Mouse (Mus musculus): ENCODE measurements around the gene Setd5. TPM values are rescaled to one million over a fixed set of nuclear protein-coding genes. Genes with fewer than 3 reads are reported as not detected.

Gene Setd5
- polyA plus RNA-seq (2012; rRNA removed) = 55.2 and 77.4 TPM in 2 replicates

DNA sequence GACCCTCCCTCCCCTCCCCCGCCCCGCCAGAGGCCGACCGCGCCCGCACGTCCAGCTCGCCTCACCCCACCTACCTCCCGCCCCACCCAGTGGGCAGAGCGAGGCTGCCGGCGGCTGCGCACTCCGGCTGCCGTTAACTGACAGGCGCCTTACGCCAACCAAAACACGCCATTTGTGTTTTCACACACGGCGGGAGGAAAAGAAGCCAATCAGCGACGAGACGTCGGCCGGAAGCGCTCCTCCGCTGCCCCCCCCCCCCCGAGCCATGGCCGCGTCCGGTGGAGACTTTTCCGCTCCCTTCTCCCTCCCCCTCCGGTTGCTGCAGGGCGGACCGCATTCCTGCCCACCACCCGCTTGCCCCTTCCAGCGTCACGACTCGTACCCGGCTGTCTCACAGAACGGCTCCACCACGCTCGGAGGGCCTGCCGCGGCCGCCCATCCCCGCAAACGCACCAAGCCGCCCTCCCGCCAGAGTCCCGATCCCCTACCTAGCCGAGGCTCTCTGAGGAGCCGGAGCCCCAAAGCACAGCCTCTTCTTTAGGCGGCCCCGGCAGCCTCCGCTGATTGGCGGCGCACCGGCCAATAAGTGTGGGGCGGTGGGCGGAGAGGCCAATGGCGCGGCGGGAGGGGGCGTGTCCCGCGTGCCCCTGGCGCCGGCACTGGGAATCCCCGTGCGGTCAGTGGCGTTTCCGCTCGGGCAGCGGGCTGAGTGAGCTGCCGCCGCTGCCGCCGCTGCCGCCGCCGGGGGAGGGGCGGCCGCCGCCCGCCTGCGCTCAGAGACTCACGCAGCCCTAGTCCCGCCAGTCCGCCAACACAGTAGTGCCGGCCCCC lies at the start of gene Setd5:
TSS of gene Setd5 (plus strand) at position 680 of the 831 bp plus-strand sequence.
- peak; percentile 76 for TF ChIP-seq POLR2A (IDR thresholded peaks at IDR 0.05; ENCODE audit: borderline replicate concordance, extremely low read depth, insufficient read depth, insufficient read length, poor library complexity, severe bottlenecking)
- no peak for TF ChIP-seq CTCF (IDR thresholded peaks at IDR 0.05; ENCODE audit: borderline replicate concordance, extremely low read depth, insufficient read depth, insufficient read length)
- DNase-seq (ENCODE audit: low read depth) = peak; percentile 99

DNA sequence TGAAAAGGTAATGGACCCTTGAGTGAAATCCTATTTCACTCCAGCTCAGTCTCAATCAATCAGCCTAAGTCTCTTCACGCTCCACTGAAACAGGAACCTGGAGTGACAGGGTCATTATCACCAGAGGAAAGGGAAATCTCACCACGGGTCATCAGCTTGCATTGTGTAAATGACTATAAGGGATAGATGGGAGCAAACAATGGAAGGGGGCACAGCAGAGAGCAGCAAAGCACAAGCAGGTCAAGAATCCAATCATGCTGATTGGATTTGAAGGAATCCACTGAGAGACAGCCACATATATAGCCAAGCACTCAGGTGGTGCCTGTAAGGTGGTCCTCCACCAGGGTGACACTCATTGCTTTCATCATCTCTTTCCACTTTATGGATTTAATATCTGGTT lies 49.7 kb upstream of the Setd5 start:
- DNase-seq (ENCODE audit: low read depth) = peak; percentile 45
- TF ChIP-seq CTCF (IDR thresholded peaks at IDR 0.05; ENCODE audit: borderline replicate concordance, extremely low read depth, insufficient read depth, insufficient read length) (no peak), POLR2A (IDR thresholded peaks at IDR 0.05; ENCODE audit: borderline replicate concordance, extremely low read depth, insufficient read depth, insufficient read length, poor library complexity, severe bottlenecking) (no peak)

DNA sequence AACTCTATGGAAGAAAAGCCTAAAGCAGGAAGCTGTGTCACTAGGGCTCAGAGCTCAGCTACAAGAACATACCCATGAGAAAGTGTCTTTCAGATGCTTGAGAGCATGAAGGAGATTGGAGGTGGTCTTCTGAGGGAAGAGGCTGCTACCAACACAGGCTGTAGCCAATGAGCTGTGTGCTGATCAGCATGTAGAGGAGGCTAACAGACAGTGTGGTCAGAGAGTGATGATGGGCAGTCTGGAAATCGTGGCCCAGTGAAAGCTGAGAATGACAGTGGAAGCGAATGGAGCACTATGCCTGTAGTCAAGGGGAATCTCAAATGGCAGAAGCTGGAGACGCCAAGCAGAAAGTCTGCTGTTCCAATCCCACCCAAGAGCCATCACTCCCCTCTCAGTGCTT lies 48.2 kb upstream of the Setd5 start:
- no peak for DNase-seq (ENCODE audit: low read depth)

DNA sequence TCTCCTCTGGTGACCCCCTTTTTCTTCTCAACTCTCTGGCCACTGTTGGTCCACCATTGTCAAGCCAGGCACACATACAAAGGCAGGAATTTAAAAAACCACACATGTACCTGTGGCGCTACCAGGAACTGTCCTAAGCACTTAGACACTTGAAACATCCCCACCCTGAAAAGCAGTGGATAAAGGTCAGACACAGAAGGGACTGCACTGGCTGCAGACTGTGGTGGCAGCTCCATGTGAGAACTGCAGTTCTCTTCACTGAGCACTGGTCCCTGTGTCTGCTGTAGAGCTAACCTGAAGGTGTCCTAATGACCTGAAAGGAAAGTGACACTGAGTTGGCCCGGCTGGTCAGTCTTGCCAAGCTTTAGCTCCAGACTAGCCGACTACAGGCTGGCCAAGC lies 46.6 kb upstream of the Setd5 start:
- no peak for TF ChIP-seq CTCF (IDR thresholded peaks at IDR 0.05; ENCODE audit: borderline replicate concordance, extremely low read depth, insufficient read depth, insufficient read length)
- TF ChIP-seq POLR2A (IDR thresholded peaks at IDR 0.05; ENCODE audit: borderline replicate concordance, extremely low read depth, insufficient read depth, insufficient read length, poor library complexity, severe bottlenecking) = no peak
- DNase-seq (ENCODE audit: low read depth) = no peak

More for the DNA sequence above, 48.2 kb upstream of the Setd5 start:
- TF ChIP-seq CTCF (IDR thresholded peaks at IDR 0.05; ENCODE audit: borderline replicate concordance, extremely low read depth, insufficient read depth, insufficient read length) (no peak), POLR2A (IDR thresholded peaks at IDR 0.05; ENCODE audit: borderline replicate concordance, extremely low read depth, insufficient read depth, insufficient read length, poor library complexity, severe bottlenecking) (no peak)

DNA sequence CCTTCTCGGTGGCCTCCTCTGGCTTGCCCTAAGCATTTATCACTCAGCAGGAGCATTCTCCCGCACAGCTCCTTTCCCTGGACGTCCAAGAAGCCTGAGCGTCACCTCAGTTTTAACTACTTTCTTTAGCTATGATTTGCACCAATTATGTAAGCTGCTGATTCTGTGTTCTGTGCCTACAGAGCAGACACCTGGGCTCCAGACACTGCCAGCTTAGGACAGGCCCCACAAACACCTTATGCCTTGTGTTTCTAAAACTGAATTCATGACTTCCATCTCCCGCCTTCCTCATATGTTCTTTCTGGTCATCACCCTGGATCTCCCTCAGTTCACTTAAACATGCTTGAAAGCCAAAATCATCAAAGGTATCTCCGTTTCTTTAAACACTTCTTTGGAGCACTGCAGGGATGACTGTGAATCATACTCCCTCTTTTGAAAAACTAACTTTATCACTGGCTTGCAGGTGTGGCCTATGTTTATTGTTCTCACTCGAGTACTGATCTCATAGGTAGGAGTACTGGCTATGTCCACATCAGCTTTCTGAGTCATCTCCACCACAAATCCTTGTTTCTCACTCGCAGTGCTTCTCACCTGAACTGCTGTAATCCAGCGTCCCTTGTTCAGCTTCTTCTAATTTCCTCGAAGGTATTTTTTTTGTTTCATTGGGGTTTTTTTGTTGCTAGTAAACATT lies 46.0 kb upstream of the Setd5 start:
- TF ChIP-seq CTCF (IDR thresholded peaks at IDR 0.05; ENCODE audit: borderline replicate concordance, extremely low read depth, insufficient read depth, insufficient read length) (no peak), POLR2A (IDR thresholded peaks at IDR 0.05; ENCODE audit: borderline replicate concordance, extremely low read depth, insufficient read depth, insufficient read length, poor library complexity, severe bottlenecking) (no peak)
- no peak for DNase-seq (ENCODE audit: low read depth)

DNA sequence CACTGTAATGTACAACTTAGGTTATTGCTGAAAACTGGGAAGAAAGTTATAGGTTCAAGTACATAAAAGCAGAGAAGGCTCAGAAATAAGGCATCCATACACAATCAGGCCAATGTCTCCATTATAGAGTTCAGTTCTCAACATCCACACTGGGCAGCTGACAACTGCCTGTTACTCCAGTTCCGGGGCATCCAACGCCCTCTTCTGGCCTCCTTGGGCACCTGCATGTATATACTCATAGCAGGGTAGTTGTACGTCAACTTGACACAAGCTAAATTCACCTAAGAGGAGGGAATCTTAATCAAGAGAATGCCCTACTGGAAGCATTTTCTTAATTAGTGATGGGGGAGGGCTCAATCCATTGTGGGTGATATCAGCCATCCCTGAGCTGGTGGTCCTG lies 45.0 kb upstream of the Setd5 start:
- DNase-seq (ENCODE audit: low read depth) = no peak
- TF ChIP-seq POLR2A (IDR thresholded peaks at IDR 0.05; ENCODE audit: borderline replicate concordance, extremely low read depth, insufficient read depth, insufficient read length, poor library complexity, severe bottlenecking) (no peak), CTCF (IDR thresholded peaks at IDR 0.05; ENCODE audit: borderline replicate concordance, extremely low read depth, insufficient read depth, insufficient read length) (peak; percentile 9; the same call in 1 of the 2 replicates)

DNA sequence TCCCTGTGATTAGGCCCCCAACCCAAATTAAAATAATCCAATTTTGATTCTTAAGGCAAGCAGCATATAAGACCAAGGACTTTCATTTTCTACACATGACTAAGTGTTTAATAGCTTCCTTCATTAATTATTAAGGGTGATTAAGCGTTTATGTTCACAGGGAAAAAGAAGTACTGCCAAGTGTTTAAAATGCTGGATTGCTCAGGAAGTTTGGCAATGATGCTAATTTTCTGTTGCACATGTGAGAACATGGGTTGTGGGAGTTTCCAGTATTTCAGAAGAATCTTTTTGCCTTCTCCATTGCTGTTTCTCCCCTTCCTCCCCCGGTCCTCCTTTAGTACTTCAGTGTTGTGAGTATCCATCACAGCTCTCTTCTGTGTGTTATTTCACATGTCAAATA lies 44.0 kb upstream of the Setd5 start:
- TF ChIP-seq CTCF (IDR thresholded peaks at IDR 0.05; ENCODE audit: borderline replicate concordance, extremely low read depth, insufficient read depth, insufficient read length) = no peak
- no peak for DNase-seq (ENCODE audit: low read depth)

DNA sequence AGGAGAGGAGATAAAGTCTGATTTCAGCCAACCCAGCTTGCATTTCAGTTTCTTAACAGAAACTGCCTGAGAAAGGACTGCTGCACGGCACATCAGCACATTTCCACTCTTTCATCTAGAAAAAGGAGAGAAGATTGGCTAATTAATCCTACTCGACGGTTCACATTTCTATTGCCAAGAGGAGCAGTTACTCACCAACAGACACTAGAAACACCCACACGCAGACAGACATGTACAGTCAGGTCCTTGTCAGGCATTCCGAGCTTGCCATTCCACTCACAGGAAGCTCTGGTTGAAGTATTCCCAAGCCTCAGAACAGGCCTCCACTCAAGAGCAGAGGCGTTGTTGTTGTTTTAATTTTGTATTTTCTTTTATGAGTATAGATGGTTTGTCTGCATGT lies 42.7 kb upstream of the Setd5 start:
- TF ChIP-seq POLR2A (IDR thresholded peaks at IDR 0.05; ENCODE audit: borderline replicate concordance, extremely low read depth, insufficient read depth, insufficient read length, poor library complexity, severe bottlenecking) (no peak), CTCF (IDR thresholded peaks at IDR 0.05; ENCODE audit: borderline replicate concordance, extremely low read depth, insufficient read depth, insufficient read length) (no peak)
- no peak for DNase-seq (ENCODE audit: low read depth)

DNA sequence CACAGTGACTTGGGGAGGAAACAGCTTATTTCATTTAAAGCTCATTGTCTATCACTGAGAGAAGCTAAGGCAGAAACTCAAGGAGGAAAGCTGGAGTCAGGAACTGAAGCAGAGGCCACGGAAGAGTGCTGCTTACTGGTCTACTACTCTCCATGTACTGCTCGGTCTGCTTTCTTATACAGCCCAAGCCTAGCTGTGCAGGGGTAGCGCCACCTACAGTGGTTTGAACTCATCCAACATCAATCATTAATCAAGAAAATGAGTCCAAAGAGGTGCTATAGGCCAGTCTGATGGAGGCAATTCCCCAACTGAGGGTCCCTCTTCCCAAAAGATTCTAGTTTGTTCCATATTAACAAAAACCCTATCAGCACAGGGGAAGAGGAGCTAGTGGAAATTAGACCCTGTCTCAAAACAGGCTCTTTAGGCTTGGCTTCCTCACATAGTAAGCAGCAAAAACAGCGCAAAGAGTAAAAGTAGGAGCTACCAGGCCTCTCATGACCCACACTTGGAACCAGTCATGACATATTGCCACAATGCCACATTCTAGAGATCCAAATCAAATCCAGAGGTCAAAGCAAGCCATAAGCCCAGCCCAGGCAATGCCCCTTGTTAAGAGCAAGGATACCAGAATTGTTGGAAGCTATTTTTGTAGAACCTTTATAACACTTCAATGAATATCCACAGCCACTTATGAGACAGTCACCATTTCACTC lies 40.5 kb upstream of the Setd5 start:
- TF ChIP-seq POLR2A (IDR thresholded peaks at IDR 0.05; ENCODE audit: borderline replicate concordance, extremely low read depth, insufficient read depth, insufficient read length, poor library complexity, severe bottlenecking) (no peak), CTCF (IDR thresholded peaks at IDR 0.05; ENCODE audit: borderline replicate concordance, extremely low read depth, insufficient read depth, insufficient read length) (no peak)
- no peak for DNase-seq (ENCODE audit: low read depth)

DNA sequence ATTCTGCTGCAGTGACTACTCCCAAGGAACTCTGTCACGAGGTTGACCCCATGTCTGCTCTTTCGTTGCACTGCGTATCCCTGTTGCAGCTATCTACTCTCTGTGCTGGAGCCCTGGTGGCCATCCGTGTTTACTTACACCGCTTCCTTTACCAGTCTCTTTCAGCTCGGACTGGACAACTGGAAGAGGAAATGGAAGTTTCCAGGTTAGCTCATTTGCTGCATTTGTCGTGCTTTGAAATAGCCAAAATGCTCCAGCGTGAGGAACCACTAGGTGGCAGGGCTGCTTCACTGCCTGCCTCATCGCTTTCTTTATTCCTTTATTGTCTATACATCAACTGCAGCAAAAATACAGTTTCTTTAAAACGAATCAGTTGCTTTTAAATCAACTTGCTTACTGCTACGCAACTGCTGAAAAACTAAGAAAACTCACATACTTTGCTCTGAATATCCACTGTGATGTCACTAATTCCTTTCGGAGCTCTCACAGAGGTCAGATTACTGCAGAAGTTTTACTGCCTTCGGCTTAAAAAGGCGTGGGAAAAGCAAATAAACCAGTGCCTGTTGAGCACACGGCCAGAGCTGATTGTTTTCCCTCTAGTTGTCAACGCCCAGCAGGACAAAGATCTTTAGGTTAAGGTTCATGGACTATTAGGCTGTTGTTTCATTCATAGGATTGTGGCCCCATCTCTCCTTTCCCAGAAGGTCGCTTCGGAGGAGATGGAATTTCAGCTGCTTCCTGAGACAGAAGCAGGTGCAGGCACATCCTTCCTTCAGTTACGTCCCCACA lies 39.0 kb upstream of the Setd5 start:
- DNase-seq (ENCODE audit: low read depth) = peak; percentile 82
- TF ChIP-seq POLR2A (IDR thresholded peaks at IDR 0.05; ENCODE audit: borderline replicate concordance, extremely low read depth, insufficient read depth, insufficient read length, poor library complexity, severe bottlenecking) (no peak), CTCF (IDR thresholded peaks at IDR 0.05; ENCODE audit: borderline replicate concordance, extremely low read depth, insufficient read depth, insufficient read length) (peak; percentile 85)

DNA sequence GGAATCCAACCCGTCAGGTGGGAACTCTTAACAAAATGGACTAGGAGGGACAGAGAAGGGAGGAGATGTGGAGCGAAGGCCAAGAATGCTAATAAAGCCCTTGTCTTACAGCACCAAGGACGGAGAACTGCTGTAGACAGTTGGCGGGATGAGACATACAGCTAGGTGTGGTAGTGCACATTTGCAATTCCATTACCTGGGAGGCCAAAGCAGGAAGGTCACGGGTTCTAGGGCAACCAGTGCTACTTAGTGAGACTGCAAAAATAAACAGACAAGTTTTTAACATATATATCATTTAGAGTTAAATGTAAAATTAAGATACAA lies 38.5 kb upstream of the Setd5 start:
- DNase-seq (ENCODE audit: low read depth) = no peak
- TF ChIP-seq POLR2A (IDR thresholded peaks at IDR 0.05; ENCODE audit: borderline replicate concordance, extremely low read depth, insufficient read depth, insufficient read length, poor library complexity, severe bottlenecking) (no peak), CTCF (IDR thresholded peaks at IDR 0.05; ENCODE audit: borderline replicate concordance, extremely low read depth, insufficient read depth, insufficient read length) (no peak)

All from brain, embryonic 14.5 days (tissue).